Comparison of ENCODE assay signal across 8 mouse cellular contexts in genomic region chr3:87562370-87562769, GRCm38 (mm10). TPM values are rescaled to one million over a fixed set of nuclear protein-coding genes. Genes with fewer than 3 reads are reported as not detected.
A peak's percentile ranks its signal among the peaks of the same experiment; 100 is the strongest.
DNase-seq lines count a peak whose midpoint lies in the region; TF ChIP-seq lines count a peak whose summit lies in the region.

No protein-coding gene starts in this region.

- peak; percentile 79 for DNase-seq in CD4-positive helper T cell, adult 2 months (ENCODE audit: low read depth, low spot score)
- DNase-seq in R1 (ENCODE audit: low read depth, low spot score), result peak; percentile 87
- DNase-seq in cerebellum, postnatal 10 days, result peak; percentile 91 to 94
- peak; percentile 78 to 83 for DNase-seq in gastrocnemius, postnatal 36 days
- DNase-seq in kidney, postnatal 4 days, result peak; percentile 90
- DNase-seq in lung, adult 2 months, result peak; percentile 89
- peak; percentile 89 for DNase-seq in right cerebral cortex, postnatal 14 days
- DNase-seq in urinary bladder, postnatal 36 days (ENCODE audit: low spot score in 2 of 2), result peak; percentile 81 to 88

- intact Hi-C loops in gastrocnemius, postnatal 36 days (cut with DNase I), result loop anchor here (5.0 kb wide), 1 partner anchor 150 kb away; no protein-coding TSS in a partner anchor

- H3K4me3 ChIP-seq in lung, adult 2 months (replicated peaks; ENCODE audit: extremely low read depth, low read depth, low read length), result no peak overlapping the region

- peak; percentile 93 for TF ChIP-seq CTCF in lung, adult 2 months (IDR thresholded peaks at IDR 0.05; ENCODE audit: insufficient read depth, low read length)

- TF ChIP-seq POLR2A in lung, adult 2 months (IDR thresholded peaks at IDR 0.05; ENCODE audit: borderline replicate concordance, extremely low read depth, low read depth, low read length), result no peak

- H3K4me1 ChIP-seq in lung, adult 2 months (ENCODE audit: control insufficient read depth, insufficient read depth, low read length), result peaks cover 5% of the 10 kb centered on the region; the same call in 1 of the 2 replicates

- WGBS in lung, adult 2 months, result 2% methylated on average over 6 of the region's 6 CpGs

RNA-seq across cellular contexts. Expression of gene Etv3, which starts 37.2 kb away (rescaled TPM):
- 1 to 10 TPM; 8.1 to 9.5 TPM for total RNA-seq in gastrocnemius, postnatal 36 days (2021)
- polyA plus RNA-seq in lung, adult 2 months (2012; rRNA removed), result 16.7 and 17.8 TPM in 2 replicates

RNA-seq across cellular contexts. Expression of gene Arhgef11, which starts 55.0 kb away (rescaled TPM):
- total RNA-seq in gastrocnemius, postnatal 36 days (2021), result 10 to 100 TPM; 16.5 to 16.9 TPM
- polyA plus RNA-seq in lung, adult 2 months (2012; rRNA removed), result 32.9 and 53.8 TPM in 2 replicates
